Mouse (Mus musculus) C2C12 (cell line): Measurements from ENCODE around the gene Map2k2. TPM values are rescaled to one million over a fixed set of nuclear protein-coding genes. Genes with fewer than 3 reads are reported as not detected.

Experiments
- H3K27me3 ChIP-seq: one replicate; pipeline ENCODE4 v1.6.1; 2011; ENCODE audit not compliant: control insufficient read depth, insufficient read depth, insufficient read length
- H3K36me3 ChIP-seq: one replicate; pipeline ENCODE4 v1.6.1; 2011; ENCODE audit not compliant: control insufficient read depth, insufficient read depth
- H3K4me3 ChIP-seq: one replicate; pipeline ENCODE4 v1.5.1; 2011; ENCODE audit warnings: mild to moderate bottlenecking, control low read depth; ENCODE audit not compliant: poor library complexity, insufficient read depth, severe bottlenecking
- H3K79me2 ChIP-seq: one replicate; pipeline ENCODE4 v1.6.1; 2011; ENCODE audit not compliant: control insufficient read depth, insufficient read depth
- H3K79me3 ChIP-seq: one replicate; pipeline ENCODE4 v1.6.1; 2011; ENCODE audit warnings: low read depth, control low read depth
- H3ac ChIP-seq: one replicate; pipeline ENCODE3; 2011; ENCODE audit warnings: low read depth; ENCODE audit not compliant: control insufficient read depth, insufficient read length
- CEBPB ChIP-seq: IDR thresholded peaks from one replicate; pipeline ENCODE4 v1.6.1; 2011; ENCODE audit warnings: low read depth, mild to moderate bottlenecking, control low read depth, moderate library complexity
- CTCF ChIP-seq: IDR thresholded peaks from one replicate; pipeline ENCODE4 v1.5.1; 2011; ENCODE audit not compliant: control insufficient read depth, insufficient read depth, insufficient read length
- FOSL1 ChIP-seq: IDR thresholded peaks from one replicate; pipeline ENCODE4 v1.8.0; 2011; ENCODE audit warnings: mild to moderate bottlenecking, low read length; ENCODE audit not compliant: poor library complexity, insufficient read depth, severe bottlenecking
- MAX ChIP-seq: IDR thresholded peaks from one replicate; pipeline ENCODE4 v1.6.1; 2011; ENCODE audit warnings: mild to moderate bottlenecking, control low read depth
- MYOD1 ChIP-seq: IDR thresholded peaks from one replicate; pipeline ENCODE4 v1.6.1; 2011; ENCODE audit warnings: low read depth; ENCODE audit not compliant: control insufficient read depth, insufficient read length
- MYOG ChIP-seq: IDR thresholded peaks from one replicate; pipeline ENCODE4 v1.6.1; 2011; ENCODE audit not compliant: control insufficient read depth, insufficient read length; ENCODE audit errors: extremely low read depth
- USF1 ChIP-seq: IDR thresholded peaks from one replicate; pipeline ENCODE4 v1.6.1; 2011; ENCODE audit warnings: low read depth, mild to moderate bottlenecking, control low read depth, moderate library complexity
- polyA plus RNA-seq: library from polyadenylated mRNA; unstranded; fragments of >200 nt; fragmentation: generic; extraction: Trizol; gene quantifications from one replicate; pipeline ENCODE4 v1.2.1, GENCODE M21; 2012; ENCODE audit warnings: missing spikeins

Map2k2 gene
- polyA plus RNA-seq, 1 experiment, result 92.2 TPM

GRCm38 (mm10) chr10:81122889-81123288 is 17.2 kb downstream of the Map2k2 start:
- TF ChIP-seq FOSL1 (no peak), CTCF (no peak), MYOG (no peak), MAX (no peak), MYOD1 (no peak), CEBPB (no peak), USF1 (no peak)
- peaks cover 47% of the 10 kb centered on the region for H3K36me3 ChIP-seq
- H3ac ChIP-seq, result no peak overlapping the region
- H3K27me3 ChIP-seq, result no peaks in the 10 kb centered on the region
- no peak overlapping the region for H3K4me3 ChIP-seq
- H3K79me2 ChIP-seq, result no peaks in the 10 kb centered on the region
- no peaks in the 10 kb centered on the region for H3K79me3 ChIP-seq

GRCm38 (mm10) chr10:81123500-81123899 is 17.8 kb downstream of the Map2k2 start:
- no peak overlapping the region for H3ac ChIP-seq
- H3K4me3 ChIP-seq, result no peak overlapping the region
- H3K36me3 ChIP-seq, result peaks cover 43% of the 10 kb centered on the region
- no peaks in the 10 kb centered on the region for H3K27me3 ChIP-seq
- no peak for TF ChIP-seq CTCF
- TF ChIP-seq USF1, result no peak
- no peak for TF ChIP-seq MYOG
- TF ChIP-seq FOSL1, result no peak
- TF ChIP-seq MAX, result no peak
- no peak for TF ChIP-seq CEBPB
- no peak for TF ChIP-seq MYOD1
- H3K79me3 ChIP-seq, result no peaks in the 10 kb centered on the region
- no peaks in the 10 kb centered on the region for H3K79me2 ChIP-seq

GRCm38 (mm10) chr10:81134181-81134587 is 28.5 kb downstream of the Map2k2 start:
- Histone ChIP-seq H3K79me2 (peaks cover 15% of the 10 kb centered on the region), H3K27me3 (no peaks in the 10 kb centered on the region), H3K36me3 (no peaks in the 10 kb centered on the region), H3K79me3 (peaks cover 13% of the 10 kb centered on the region), H3K4me3 (peak overlapping the region; percentile 2), H3ac (no peak overlapping the region)
- TF ChIP-seq MYOD1, result no peak
- TF ChIP-seq CEBPB, result no peak
- no peak for TF ChIP-seq MYOG
- no peak for TF ChIP-seq CTCF
- no peak for TF ChIP-seq FOSL1
- TF ChIP-seq USF1, result no peak
- no peak for TF ChIP-seq MAX

GRCm38 (mm10) chr10:81134966-81135681 is 29.4 kb downstream of the Map2k2 start, which contains the start of gene Zbtb7a:
TSS of gene Zbtb7a (plus strand) at chr10:81135220.
- TF ChIP-seq MYOG (no peak), CTCF (no peak), CEBPB (no peak), MYOD1 (no peak), FOSL1 (no peak), MAX (no peak), USF1 (no peak)
- peak within 1 kb of the TSS; percentile 96 for H3K4me3 ChIP-seq
- H3K79me2 ChIP-seq, result peaks cover 25% of the 10 kb centered on the region
- peaks cover 22% of the 10 kb centered on the region for H3K79me3 ChIP-seq
- peak within 1 kb of the TSS; percentile 88 for H3ac ChIP-seq
- H3K27me3 ChIP-seq, result no peaks in the 10 kb centered on the region
- no peaks in the 10 kb centered on the region for H3K36me3 ChIP-seq

- Histone ChIP-seq H3K79me3 (peaks cover 32% of the 10 kb centered on the region), H3K27me3 (no peaks in the 10 kb centered on the region), H3ac (peak overlapping the region; percentile 88), H3K36me3 (no peaks in the 10 kb centered on the region), H3K79me2 (peaks cover 34% of the 10 kb centered on the region), H3K4me3 (peak overlapping the region; percentile 96)
- no peak for TF ChIP-seq FOSL1
- TF ChIP-seq MYOG, result no peak
- no peak for TF ChIP-seq USF1
- TF ChIP-seq MAX, result no peak
- no peak for TF ChIP-seq CEBPB
- no peak for TF ChIP-seq CTCF
- TF ChIP-seq MYOD1, result no peak
Measured at GRCm38 (mm10) chr10:81135831-81136705, 30.4 kb downstream of the Map2k2 start.
